Mouse (Mus musculus): ENCODE data around the gene Cxcl10. TPM values are rescaled to one million over a fixed set of nuclear protein-coding genes. Genes with fewer than 3 reads are reported as not detected.

The Cxcl10 gene
- total RNA-seq, 1 experiment from 2014 or later: 3.2 TPM

Other genes with a start within 250 kb of the Cxcl10 start
- gene Uso1, start 211.0 kb downstream of the Cxcl10 start, total RNA-seq (2017): 9.9 and 21.3 TPM in 2 replicates
- not detected in 2 replicates for gene U90926, start 133.5 kb downstream of the Cxcl10 start, total RNA-seq (2017)
- gene Ppef2, start 92.6 kb downstream of the Cxcl10 start, total RNA-seq (2017): not detected in 2 replicates
- 5.8 and 14.8 TPM in 2 replicates for gene Naaa, start 70.7 kb downstream of the Cxcl10 start, total RNA-seq (2017)
- gene Sdad1, start 38.4 kb downstream of the Cxcl10 start, total RNA-seq (2017): 60.2 and 62.2 TPM in 2 replicates
- 0.65 and 0.69 TPM in 2 replicates for gene Cxcl9, start 20.8 kb downstream of the Cxcl10 start, total RNA-seq (2017)
- gene Art3, start 17.1 kb downstream of the Cxcl10 start, total RNA-seq (2017): not detected in 2 replicates
- 61.3 and 76.1 TPM in 2 replicates for gene Nup54, start 86.3 kb upstream of the Cxcl10 start, total RNA-seq (2017)
- gene Scarb2, start 157.9 kb upstream of the Cxcl10 start, total RNA-seq (2017): 51.3 and 59.4 TPM in 2 replicates
- not detected in 2 replicates for gene Fam47e, start 206.2 kb upstream of the Cxcl10 start, total RNA-seq (2017)

Data from hematopoietic stem cell, adult 5-6 weeks (primary cell).